Mouse (Mus musculus): Measurements from ENCODE around the gene Vezf1. TPM values are rescaled to one million over a fixed set of nuclear protein-coding genes. Genes with fewer than 3 reads are reported as not detected.

Vezf1 gene
- 21.9 and 22.1 TPM in 2 replicates for polyA plus RNA-seq (2015; fragmentation: Nextera tagmentation; extraction: Ambion mirVana)

- Histone ChIP-seq H3K27ac (replicated peaks) (peak within 1 kb of the TSS; percentile 98), H3K27me3 (replicated peaks) (no peaks in the 10 kb centered on the region), H3K9me3 (no peaks in the 10 kb centered on the region), H3K36me3 (no peaks in the 10 kb centered on the region), H3K4me3 (peak within 1 kb of the TSS; percentile 96), H3K4me1 (peaks cover 39% of the 10 kb centered on the region), H3K4me2 (peak within 1 kb of the TSS; percentile 95), H3K9ac (peak within 1 kb of the TSS; percentile 99)
- peak; percentile 72 for ATAC-seq (ENCODE audit: extremely low read depth, insufficient number of reproducible peaks, low FRiP score, low TSS enrichment)
- WGBS, result under 1% methylated on average over 41 of the region's 81 CpGs
Observed at GRCm38 (mm10) chr11:88067586-88068410, at the start of gene Vezf1. Gene Vezf1 (plus strand): TSS chr11:88068279.

DNA sequence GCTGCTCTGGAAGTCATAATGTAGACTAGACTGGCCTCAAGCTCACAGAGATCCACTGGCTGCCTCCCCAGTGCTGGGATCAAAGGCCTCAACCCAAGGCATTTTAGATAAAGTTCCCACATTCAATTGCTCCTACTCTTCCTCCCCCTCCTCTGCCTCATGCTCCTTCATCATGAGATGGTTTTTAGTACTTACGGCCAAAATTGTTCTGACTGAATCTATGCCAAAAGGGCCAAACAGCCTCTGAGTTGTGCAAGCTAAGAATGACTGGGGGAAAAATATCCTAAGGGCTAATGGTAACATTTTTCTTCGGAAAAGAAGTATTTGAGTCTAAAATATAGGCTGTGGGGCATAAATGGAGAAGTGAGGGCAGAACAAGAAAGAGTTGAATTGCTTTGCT is 44.1 kb upstream of the Vezf1 start:
- H3K4me3 ChIP-seq, result no peak overlapping the region
- no peak overlapping the region for H3K4me2 ChIP-seq
- no peak overlapping the region for H3K27ac ChIP-seq (replicated peaks)
- H3K9ac ChIP-seq, result no peak overlapping the region
- no peaks in the 10 kb centered on the region for H3K27me3 ChIP-seq (replicated peaks)
- H3K36me3 ChIP-seq, result no peaks in the 10 kb centered on the region
- ATAC-seq (ENCODE audit: extremely low read depth, insufficient number of reproducible peaks, low FRiP score, low TSS enrichment), result no peak
- peaks cover 24% of the 10 kb centered on the region for H3K4me1 ChIP-seq
- 76% methylated on average over 2 of the region's 2 CpGs for WGBS
- no peaks in the 10 kb centered on the region for H3K9me3 ChIP-seq

DNA sequence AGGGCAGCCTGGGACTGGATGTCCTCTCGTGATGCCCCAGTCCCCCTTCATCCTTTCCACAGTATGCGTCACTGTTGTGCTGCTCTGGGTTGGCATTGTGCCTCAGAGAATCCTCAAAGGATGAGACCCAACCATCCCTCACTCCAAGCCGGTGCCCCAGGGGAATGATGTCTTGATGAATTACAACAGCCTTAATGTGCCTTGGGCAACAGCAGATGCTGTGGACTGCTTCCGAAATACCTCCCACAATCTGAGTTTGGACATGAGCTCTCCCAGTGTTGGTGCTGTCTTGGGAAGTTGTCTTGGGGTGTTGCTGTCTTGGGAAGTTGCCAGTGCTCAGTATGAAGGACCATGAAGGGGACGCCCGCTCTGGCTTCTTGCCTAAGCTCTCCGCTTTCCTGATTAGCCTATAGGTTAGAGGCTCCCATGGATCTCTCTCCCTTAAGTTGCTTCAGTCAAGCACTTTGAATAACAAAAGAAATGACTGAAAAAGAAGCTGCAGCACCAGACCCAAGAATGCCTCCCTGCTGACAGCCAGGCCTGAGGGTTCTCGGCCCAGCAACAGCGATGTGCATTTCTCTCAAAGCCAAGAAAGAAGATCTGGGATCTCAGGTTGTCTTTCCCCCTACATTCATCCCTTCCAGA is 40.6 kb upstream of the Vezf1 start:
- H3K36me3 ChIP-seq, result no peaks in the 10 kb centered on the region
- H3K9me3 ChIP-seq, result no peaks in the 10 kb centered on the region
- H3K4me3 ChIP-seq, result no peak overlapping the region
- H3K4me1 ChIP-seq, result peaks cover 18% of the 10 kb centered on the region
- no peak for ATAC-seq (ENCODE audit: extremely low read depth, insufficient number of reproducible peaks, low FRiP score, low TSS enrichment)
- no peak overlapping the region for H3K9ac ChIP-seq
- H3K27ac ChIP-seq (replicated peaks), result no peak overlapping the region
- H3K4me2 ChIP-seq, result no peak overlapping the region
- WGBS, result 71% methylated on average over 9 of the region's 9 CpGs
- no peaks in the 10 kb centered on the region for H3K27me3 ChIP-seq (replicated peaks)

- Histone ChIP-seq H3K4me3 (no peak overlapping the region), H3K9ac (peak overlapping the region; percentile 61), H3K27ac (replicated peaks) (peak overlapping the region; percentile 36), H3K9me3 (no peaks in the 10 kb centered on the region), H3K4me2 (peak overlapping the region; percentile 41), H3K4me1 (peaks cover 18% of the 10 kb centered on the region), H3K36me3 (no peaks in the 10 kb centered on the region), H3K27me3 (replicated peaks) (no peaks in the 10 kb centered on the region)
- WGBS, result 15% methylated on average over 16 of the region's 16 CpGs
- ATAC-seq (ENCODE audit: extremely low read depth, insufficient number of reproducible peaks, low FRiP score, low TSS enrichment), result no peak
Observed at GRCm38 (mm10) chr11:88028193-88028684, 39.8 kb upstream of the Vezf1 start.

DNA sequence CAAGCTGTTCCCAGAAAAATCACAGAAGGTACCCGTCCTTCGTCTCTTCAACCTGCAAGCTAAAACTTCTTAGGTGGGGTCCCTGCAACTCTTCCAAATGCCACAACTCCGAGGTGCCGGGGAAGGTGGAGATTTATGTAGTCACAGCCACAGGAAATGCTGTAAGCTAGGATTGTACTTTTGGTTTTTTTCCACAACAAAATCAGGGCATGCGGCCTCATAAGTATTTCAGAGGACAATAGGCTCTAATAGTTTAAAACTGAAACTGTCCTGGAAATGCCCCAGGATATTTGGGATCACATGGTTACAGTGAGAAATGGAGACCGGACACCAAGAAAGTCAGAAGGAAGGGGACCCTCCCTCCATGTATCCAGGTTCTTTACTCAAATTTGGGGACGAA is 37.9 kb upstream of the Vezf1 start:
- Histone ChIP-seq H3K9ac (no peak overlapping the region), H3K27me3 (replicated peaks) (no peaks in the 10 kb centered on the region), H3K4me3 (no peak overlapping the region), H3K36me3 (peaks cover 6% of the 10 kb centered on the region; the same call in 1 of the 2 replicates), H3K9me3 (no peaks in the 10 kb centered on the region), H3K4me2 (no peak overlapping the region), H3K4me1 (peaks cover 18% of the 10 kb centered on the region), H3K27ac (replicated peaks) (no peak overlapping the region)
- 82% methylated on average over 7 of the region's 7 CpGs for WGBS
- ATAC-seq (ENCODE audit: extremely low read depth, insufficient number of reproducible peaks, low FRiP score, low TSS enrichment), result no peak

- ATAC-seq (ENCODE audit: extremely low read depth, insufficient number of reproducible peaks, low FRiP score, low TSS enrichment), result no peak
- Histone ChIP-seq H3K27ac (replicated peaks) (no peak overlapping the region), H3K4me2 (no peak overlapping the region), H3K27me3 (replicated peaks) (no peaks in the 10 kb centered on the region), H3K9ac (no peak overlapping the region), H3K4me1 (peaks cover 18% of the 10 kb centered on the region), H3K9me3 (no peaks in the 10 kb centered on the region), H3K4me3 (no peak overlapping the region), H3K36me3 (peaks cover 6% of the 10 kb centered on the region; the same call in 1 of the 2 replicates)
- WGBS, result 61% methylated on average over 2 of the region's 2 CpGs
Observed at GRCm38 (mm10) chr11:88030836-88031235, 37.2 kb upstream of the Vezf1 start.

DNA sequence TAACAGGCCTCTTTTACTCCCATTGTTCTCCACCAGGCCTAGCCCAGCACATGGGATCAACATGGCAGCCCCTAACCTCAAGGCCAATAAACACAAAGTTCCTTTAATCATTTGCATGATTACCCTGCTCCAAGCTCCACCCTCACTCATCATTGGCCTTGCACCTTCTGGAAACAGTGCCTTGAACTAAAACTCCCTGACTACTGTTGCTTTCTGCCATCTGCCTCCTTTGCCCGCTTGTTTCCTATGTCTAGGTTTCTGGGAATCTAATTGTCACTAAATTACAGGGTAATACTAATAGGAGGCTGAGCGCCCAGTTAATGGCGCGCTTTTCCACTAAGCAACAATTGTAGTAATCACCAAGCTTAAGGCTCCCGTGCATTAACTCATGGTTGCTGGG is 36.3 kb upstream of the Vezf1 start:
- no peak overlapping the region for H3K9ac ChIP-seq
- ATAC-seq (ENCODE audit: extremely low read depth, insufficient number of reproducible peaks, low FRiP score, low TSS enrichment), result no peak
- H3K4me3 ChIP-seq, result no peak overlapping the region
- peaks cover 22% of the 10 kb centered on the region for H3K4me1 ChIP-seq
- H3K9me3 ChIP-seq, result no peaks in the 10 kb centered on the region
- peaks cover 6% of the 10 kb centered on the region; the same call in 1 of the 2 replicates for H3K36me3 ChIP-seq
- WGBS, result 91% methylated on average over 5 of the region's 5 CpGs
- no peak overlapping the region for H3K4me2 ChIP-seq
- no peak overlapping the region for H3K27ac ChIP-seq (replicated peaks)
- H3K27me3 ChIP-seq (replicated peaks), result no peaks in the 10 kb centered on the region

DNA sequence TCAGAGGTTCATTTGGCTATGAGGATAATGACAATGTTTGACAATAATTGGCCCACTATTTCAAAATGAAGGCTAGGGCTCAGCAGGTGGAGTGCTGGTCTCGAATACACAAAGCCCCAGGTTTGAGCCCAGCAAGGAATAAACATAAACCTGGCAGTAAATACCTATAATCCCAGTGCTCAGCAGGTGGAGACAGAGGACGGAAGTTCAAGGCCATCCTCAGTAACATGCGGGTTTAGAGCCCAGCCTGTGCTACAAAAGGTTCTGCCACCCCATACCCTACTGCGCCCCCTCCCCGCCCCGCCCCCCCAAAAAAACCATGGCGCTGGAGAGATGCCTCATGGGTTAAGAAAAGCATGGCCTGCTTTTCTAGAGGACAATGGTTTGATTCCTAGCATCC is 32.1 kb upstream of the Vezf1 start:
- Histone ChIP-seq H3K9me3 (no peaks in the 10 kb centered on the region), H3K4me2 (no peak overlapping the region), H3K4me3 (no peak overlapping the region), H3K27ac (replicated peaks) (no peak overlapping the region), H3K27me3 (replicated peaks) (no peaks in the 10 kb centered on the region), H3K36me3 (peaks cover 6% of the 10 kb centered on the region; the same call in 1 of the 2 replicates), H3K4me1 (peaks cover 15% of the 10 kb centered on the region; the same call in 1 of the 2 replicates), H3K9ac (no peak overlapping the region)
- ATAC-seq (ENCODE audit: extremely low read depth, insufficient number of reproducible peaks, low FRiP score, low TSS enrichment), result no peak
- 76% methylated on average over 7 of the region's 7 CpGs for WGBS

DNA sequence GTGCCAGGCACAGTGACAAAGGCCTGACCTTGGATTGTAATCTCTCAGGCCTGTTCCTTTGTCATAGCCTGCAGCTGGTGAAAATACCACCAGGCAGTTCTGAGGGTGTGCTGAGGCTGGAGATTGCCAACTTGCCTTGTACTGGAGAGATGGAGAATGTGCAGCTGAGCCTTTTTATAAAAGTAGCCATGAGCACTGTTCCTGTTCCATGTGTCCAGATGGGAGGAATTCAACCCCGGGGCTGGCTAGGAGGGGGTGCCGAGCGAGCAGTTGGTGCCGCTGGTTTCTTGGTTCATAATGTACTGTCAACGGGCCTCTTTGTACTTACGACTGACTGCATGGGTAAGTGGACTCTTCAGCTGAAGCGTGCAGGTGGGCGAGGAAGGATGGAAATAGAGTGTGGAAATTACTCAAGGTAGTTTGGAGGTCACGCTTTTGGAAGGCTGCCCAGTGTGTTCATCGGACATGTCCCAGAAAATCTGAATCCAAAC is 31.3 kb upstream of the Vezf1 start:
- Histone ChIP-seq H3K27me3 (replicated peaks) (no peaks in the 10 kb centered on the region), H3K4me1 (peaks cover 12% of the 10 kb centered on the region; the same call in 1 of the 2 replicates), H3K36me3 (peaks cover 6% of the 10 kb centered on the region; the same call in 1 of the 2 replicates), H3K9me3 (no peaks in the 10 kb centered on the region), H3K9ac (peak overlapping the region; percentile 58), H3K27ac (replicated peaks) (peak overlapping the region; percentile 84), H3K4me3 (no peak overlapping the region), H3K4me2 (peak overlapping the region; percentile 17)
- ATAC-seq (ENCODE audit: extremely low read depth, insufficient number of reproducible peaks, low FRiP score, low TSS enrichment), result no peak
- 48% methylated on average over 10 of the region's 10 CpGs for WGBS

- peaks cover 9% of the 10 kb centered on the region for H3K36me3 ChIP-seq
- no peak overlapping the region for H3K4me2 ChIP-seq
- no peak overlapping the region for H3K4me3 ChIP-seq
- 60% methylated on average over 3 of the region's 3 CpGs for WGBS
- H3K9ac ChIP-seq, result peak overlapping the region; percentile 58; the same call in 1 of the 2 replicates
- no peaks in the 10 kb centered on the region for H3K9me3 ChIP-seq
- no peaks in the 10 kb centered on the region for H3K27me3 ChIP-seq (replicated peaks)
- ATAC-seq (ENCODE audit: extremely low read depth, insufficient number of reproducible peaks, low FRiP score, low TSS enrichment), result no peak
- H3K27ac ChIP-seq (replicated peaks), result peak overlapping the region; percentile 84
- H3K4me1 ChIP-seq, result peaks cover 12% of the 10 kb centered on the region; the same call in 1 of the 2 replicates
Observed at GRCm38 (mm10) chr11:88037386-88037785, 30.7 kb upstream of the Vezf1 start.

DNA sequence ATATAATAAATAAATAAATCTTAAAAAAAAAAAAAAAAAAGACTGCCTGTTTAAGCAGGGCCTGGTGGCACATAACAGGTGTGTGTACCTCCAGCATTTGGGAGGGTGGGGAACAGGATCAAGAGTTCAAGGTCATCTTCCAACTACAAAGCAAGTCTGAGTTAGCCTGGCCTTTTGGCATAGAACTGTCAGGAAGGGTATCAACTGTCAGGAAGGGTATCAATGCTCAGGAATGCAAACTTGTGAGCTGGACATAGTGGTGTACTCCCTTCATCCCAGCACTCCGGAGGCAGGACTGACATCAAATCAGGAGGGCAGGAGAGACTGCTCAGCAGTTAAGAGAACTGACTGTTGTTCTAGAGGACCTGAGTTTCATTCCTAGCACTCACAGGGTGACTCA is 29.0 kb upstream of the Vezf1 start:
- no peak overlapping the region for H3K4me3 ChIP-seq
- peaks cover 15% of the 10 kb centered on the region for H3K36me3 ChIP-seq
- H3K4me2 ChIP-seq, result no peak overlapping the region
- H3K9me3 ChIP-seq, result no peaks in the 10 kb centered on the region
- no peak overlapping the region for H3K27ac ChIP-seq (replicated peaks)
- 69% methylated on average over 1 of the region's 1 CpGs for WGBS
- H3K4me1 ChIP-seq, result peaks cover 12% of the 10 kb centered on the region; the same call in 1 of the 2 replicates
- H3K9ac ChIP-seq, result no peak overlapping the region
- no peaks in the 10 kb centered on the region for H3K27me3 ChIP-seq (replicated peaks)
- no peak for ATAC-seq (ENCODE audit: extremely low read depth, insufficient number of reproducible peaks, low FRiP score, low TSS enrichment)

All from heart, embryonic 13.5 days (tissue).